Mouse (Mus musculus): ENCODE measurements around the gene Ube2t.
A peak's percentile ranks its signal among the peaks of the same experiment; 100 is the strongest.

Gene Ube2t

GRCm38 (mm10) chr1:134995954-134996353 is 33.6 kb downstream of the Ube2t start:
- peak; percentile 14 to 38 for DNase-seq

GRCm38 (mm10) chr1:134996471-134996870 is 34.1 kb downstream of the Ube2t start:
- DNase-seq, result no peak

GRCm38 (mm10) chr1:134997568-134997967 is 35.2 kb downstream of the Ube2t start:
- DNase-seq, result no peak

- DNase-seq, result no peak
Measured at GRCm38 (mm10) chr1:134998231-134998630, 35.9 kb downstream of the Ube2t start.

GRCm38 (mm10) chr1:135000527-135000926 is 38.2 kb downstream of the Ube2t start:
- DNase-seq, result no peak

GRCm38 (mm10) chr1:135003346-135003745 is 41.0 kb downstream of the Ube2t start:
- DNase-seq, result no peak

GRCm38 (mm10) chr1:135005696-135006095 is 43.3 kb downstream of the Ube2t start:
- no peak for DNase-seq

- no peak for DNase-seq
Measured at GRCm38 (mm10) chr1:135009833-135010232, 47.5 kb downstream of the Ube2t start.

GRCm38 (mm10) chr1:135011912-135012311 is 49.5 kb downstream of the Ube2t start:
- no peak for DNase-seq

GRCm38 (mm10) chr1:135012472-135012871 is 50.1 kb downstream of the Ube2t start:
- no peak for DNase-seq

GRCm38 (mm10) chr1:135014921-135015445 is 52.6 kb downstream of the Ube2t start:
- DNase-seq, result no peak

GRCm38 (mm10) chr1:135016907-135017655 is 54.7 kb downstream of the Ube2t start:
- DNase-seq, result no peak

GRCm38 (mm10) chr1:135017656-135018015 is 55.3 kb downstream of the Ube2t start:
- no peak for DNase-seq

GRCm38 (mm10) chr1:135019087-135019774 is 56.9 kb downstream of the Ube2t start:
- peak in 1 of 2 experiments; percentile 9 for DNase-seq

GRCm38 (mm10) chr1:135019775-135020167 is 57.4 kb downstream of the Ube2t start:
- no peak for DNase-seq

GRCm38 (mm10) chr1:135020281-135020940 is 58.0 kb downstream of the Ube2t start:
- DNase-seq, result no peak

GRCm38 (mm10) chr1:135020970-135021369 is 58.6 kb downstream of the Ube2t start:
- no peak for DNase-seq

GRCm38 (mm10) chr1:135021936-135022335 is 59.6 kb downstream of the Ube2t start:
- no peak for DNase-seq

GRCm38 (mm10) chr1:135023583-135023982 is 61.2 kb downstream of the Ube2t start:
- DNase-seq, result no peak

Data from lung, adult 18-20 months (tissue).